Mouse (Mus musculus) forebrain, embryonic 14.5 days (tissue): ENCODE results near the gene Pfkfb3. TPM values are rescaled to one million over a fixed set of nuclear protein-coding genes. Genes with fewer than 3 reads are reported as not detected.

Experiments
- ATAC-seq: fragments of 200-750 bp; cut with Nextera tagmentation; 2 replicates; pipeline ENCODE4 v1.8.0; 2017; ENCODE audit warnings: mild to moderate bottlenecking, moderate library complexity
- DNase-seq: peaks from one replicate; pipeline ENCODE4 v3.0.0-alpha.2; 2015; ENCODE audit warnings: low spot score
- H3K27ac ChIP-seq: fragments of 300-500 bp; sonication (generic); 2 replicates; pipeline ENCODE4 v1.5.1; 2014; ENCODE audit warnings: low read depth, mild to moderate bottlenecking, control low read depth, low read length, moderate library complexity
- H3K27me3 ChIP-seq: fragments of 300-500 bp; sonication (generic); replicated peaks from 2 replicates; pipeline ENCODE4 v1.6.1; 2014; ENCODE audit warnings: low read length, control low read depth, mixed read lengths; ENCODE audit not compliant: control insufficient read depth, insufficient read depth
- H3K36me3 ChIP-seq: fragments of 300-500 bp; sonication (generic); 2 replicates; pipeline ENCODE4 v1.6.1; 2014; ENCODE audit warnings: low read length, control low read depth; ENCODE audit not compliant: control insufficient read depth, insufficient read depth
- H3K4me1 ChIP-seq: fragments of 300-500 bp; sonication (generic); 2 replicates; pipeline ENCODE4 v1.6.1; 2014; ENCODE audit warnings: antibody characterized with exemption, low read length, control low read depth; ENCODE audit not compliant: control insufficient read depth, insufficient read depth
- H3K4me2 ChIP-seq: fragments of 300-500 bp; sonication (generic); 2 replicates; pipeline ENCODE4 v1.6.1; 2014; ENCODE audit warnings: mild to moderate bottlenecking, control low read depth, low read length
- H3K4me3 ChIP-seq: fragments of 300-500 bp; sonication (generic); 2 replicates; pipeline ENCODE4 v1.5.1; 2014; ENCODE audit warnings: low read depth, low read length, control low read depth
- H3K9ac ChIP-seq: fragments of 300-500 bp; sonication (generic); 2 replicates; pipeline ENCODE4 v1.6.1; 2014; ENCODE audit warnings: mild to moderate bottlenecking, low read length, control low read depth, moderate library complexity
- H3K9me3 ChIP-seq: fragments of 300-500 bp; sonication (generic); replicated peaks from 2 replicates; pipeline ENCODE4 v1.6.1; 2016; ENCODE audit warnings: low read length, control low read depth, mixed read lengths; ENCODE audit not compliant: control insufficient read depth
- WGBS: fragments of 180-500 bp; shearing (Covaris S2); extraction: QIAGEN DNeasy Blood & Tissue Kit; methylation state at CpG from one replicate; pipeline ENCODE4 v1.1.7; 2014; 5-methylcytosine and 5-hydroxymethylcytosine counted together
- polyA plus RNA-seq: library from polyadenylated mRNA; unstranded; fragments of >200 nt; fragmentation: Nextera tagmentation; extraction: Ambion mirVana; gene quantifications from 2 replicates; pipeline ENCODE4 v1.2.1, GENCODE M21; 2014

The Pfkfb3 gene
- polyA plus RNA-seq, 1 experiment from 2014 or later = 19.8 TPM

DNA sequence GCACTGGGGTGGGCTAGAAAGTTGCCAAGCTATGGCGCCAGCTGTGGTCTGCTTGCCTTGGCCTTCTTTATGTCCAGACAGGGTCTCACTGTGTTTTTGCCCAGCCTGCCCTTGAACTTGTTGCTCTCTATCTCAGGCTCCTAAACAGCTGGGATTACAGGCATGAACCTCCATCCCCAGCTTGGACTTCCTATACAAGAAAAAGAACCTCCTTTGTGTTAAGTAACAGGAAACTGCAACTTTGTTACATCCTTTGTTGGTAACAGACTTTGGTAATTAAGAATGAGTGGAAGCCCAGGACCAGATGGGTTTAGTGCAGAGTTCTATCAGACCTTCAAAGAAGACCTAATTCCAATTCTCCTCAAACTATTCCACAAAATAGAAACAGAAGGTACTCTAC, 19.8 kb upstream of the Pfkfb3 start:
- DNase-seq (no peak), ATAC-seq (no peak)
- Histone ChIP-seq H3K27ac (no peak overlapping the region), H3K9me3 (no peaks in the 10 kb centered on the region), H3K4me3 (no peak overlapping the region), H3K4me2 (no peak overlapping the region), H3K4me1 (no peaks in the 10 kb centered on the region), H3K36me3 (no peaks in the 10 kb centered on the region), H3K9ac (no peak overlapping the region), H3K27me3 (no peaks in the 10 kb centered on the region)
- 100% methylated on average over 1 of the region's 1 CpGs for WGBS

- H3K27ac ChIP-seq = no peak overlapping the region
- 41% methylated on average over 6 of the region's 6 CpGs for WGBS
- ATAC-seq (no peak), DNase-seq (no peak)
- no peaks in the 10 kb centered on the region for H3K36me3 ChIP-seq
- no peak overlapping the region for H3K9ac ChIP-seq
- H3K27me3 ChIP-seq = no peaks in the 10 kb centered on the region
- H3K4me1 ChIP-seq = no peaks in the 10 kb centered on the region
- H3K9me3 ChIP-seq = no peaks in the 10 kb centered on the region
- H3K4me2 ChIP-seq = no peak overlapping the region
- no peak overlapping the region for H3K4me3 ChIP-seq
Observed at GRCm38 (mm10) chr2:11571004-11571535, 17.2 kb upstream of the Pfkfb3 start.

DNA sequence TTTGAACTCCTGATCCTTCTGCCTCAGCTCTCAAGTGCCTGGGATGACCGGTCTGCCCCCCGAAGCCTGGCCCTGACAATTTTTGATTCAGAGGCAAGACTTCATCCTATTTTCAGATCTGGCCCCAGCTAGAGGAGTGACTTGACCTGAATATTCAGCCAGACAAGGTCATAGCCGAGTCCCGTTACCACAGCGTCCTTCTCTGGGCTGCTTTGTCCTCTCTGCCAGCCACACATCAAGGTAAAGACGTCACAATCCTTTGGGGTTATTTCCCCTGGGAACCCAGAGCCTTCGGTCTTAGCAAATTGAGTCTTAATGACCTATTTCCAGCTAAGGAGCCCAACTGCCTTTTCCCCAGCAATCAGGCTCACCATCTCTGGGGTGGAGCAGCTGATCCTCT, 14.6 kb upstream of the Pfkfb3 start:
- no peak overlapping the region for H3K4me3 ChIP-seq
- no peak overlapping the region for H3K4me2 ChIP-seq
- H3K9me3 ChIP-seq = no peaks in the 10 kb centered on the region
- H3K36me3 ChIP-seq = no peaks in the 10 kb centered on the region
- no peak for ATAC-seq
- no peak overlapping the region for H3K27ac ChIP-seq
- WGBS = 90% methylated on average over 7 of the region's 7 CpGs
- DNase-seq = no peak
- H3K27me3 ChIP-seq = no peaks in the 10 kb centered on the region
- H3K9ac ChIP-seq = no peak overlapping the region
- H3K4me1 ChIP-seq = no peaks in the 10 kb centered on the region

DNA sequence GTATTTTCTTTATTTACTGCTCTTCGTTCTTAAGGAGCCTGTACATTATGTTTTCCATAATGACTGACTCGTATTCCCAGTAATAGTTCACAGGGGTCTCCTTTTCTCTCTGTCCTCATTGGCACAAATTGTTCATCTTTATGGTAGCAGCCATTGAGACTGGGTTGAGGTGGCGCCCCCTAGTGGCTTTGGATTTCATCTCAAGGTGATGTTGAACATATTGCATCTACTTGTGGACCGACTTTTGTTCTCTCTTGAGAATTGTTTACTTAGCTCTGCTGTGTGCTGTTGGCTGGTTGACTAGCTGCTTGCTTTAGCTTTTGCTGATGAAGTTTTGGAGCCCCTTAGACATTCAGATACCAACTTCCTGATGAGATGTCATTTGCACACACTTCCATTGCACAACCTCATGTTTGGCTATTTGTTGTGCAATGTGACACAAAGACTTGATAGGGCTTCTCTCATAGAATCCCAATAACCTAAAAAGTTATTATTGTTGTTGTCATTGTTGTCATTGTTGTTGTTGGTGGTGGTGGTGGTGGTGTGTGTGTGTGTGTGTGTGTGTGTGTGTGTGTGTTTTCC, 14.0 kb upstream of the Pfkfb3 start:
- no peaks in the 10 kb centered on the region for H3K4me1 ChIP-seq

GRCm38 (mm10) chr2:11566898-11567297, 13.0 kb upstream of the Pfkfb3 start:
- Histone ChIP-seq H3K4me2 (no peak overlapping the region), H3K4me3 (no peak overlapping the region), H3K27ac (no peak overlapping the region), H3K9ac (no peak overlapping the region), H3K9me3 (no peaks in the 10 kb centered on the region), H3K27me3 (no peaks in the 10 kb centered on the region), H3K36me3 (no peaks in the 10 kb centered on the region), H3K4me1 (no peaks in the 10 kb centered on the region)
- DNase-seq (no peak), ATAC-seq (no peak)
- 88% methylated on average over 3 of the region's 3 CpGs for WGBS

More for the DNA sequence above, 14.0 kb upstream of the Pfkfb3 start:
- DNase-seq = no peak
- Histone ChIP-seq H3K9me3 (no peaks in the 10 kb centered on the region), H3K27ac (no peak overlapping the region), H3K4me3 (no peak overlapping the region), H3K36me3 (no peaks in the 10 kb centered on the region), H3K27me3 (no peaks in the 10 kb centered on the region), H3K4me2 (no peak overlapping the region), H3K9ac (no peak overlapping the region)
- WGBS = 61% methylated on average over 4 of the region's 4 CpGs
- ATAC-seq = no peak

DNA sequence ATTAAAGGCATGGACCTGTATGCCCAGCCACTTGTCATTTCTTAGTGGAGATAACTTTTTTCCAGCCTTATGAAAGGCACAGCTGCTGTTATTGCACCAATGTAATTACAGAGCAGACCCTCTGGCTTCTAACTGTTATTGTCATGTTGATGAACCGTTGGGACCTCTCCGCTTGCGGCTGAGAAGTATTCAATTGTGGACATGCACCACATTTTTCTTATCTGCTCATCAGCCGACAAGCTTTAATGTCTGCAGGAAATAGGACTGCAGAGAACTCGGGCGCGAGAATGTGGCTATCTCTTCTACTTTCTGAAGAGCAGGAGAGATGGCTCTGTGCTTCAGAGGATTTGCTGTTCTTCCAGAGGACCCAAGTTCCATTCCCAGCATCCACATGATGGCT, 12.4 kb upstream of the Pfkfb3 start:
- Histone ChIP-seq H3K4me2 (no peak overlapping the region), H3K4me1 (no peaks in the 10 kb centered on the region), H3K36me3 (no peaks in the 10 kb centered on the region), H3K27ac (no peak overlapping the region), H3K27me3 (no peaks in the 10 kb centered on the region), H3K9me3 (no peaks in the 10 kb centered on the region), H3K4me3 (no peak overlapping the region), H3K9ac (no peak overlapping the region)
- 74% methylated on average over 7 of the region's 7 CpGs for WGBS
- DNase-seq (no peak), ATAC-seq (no peak)

DNA sequence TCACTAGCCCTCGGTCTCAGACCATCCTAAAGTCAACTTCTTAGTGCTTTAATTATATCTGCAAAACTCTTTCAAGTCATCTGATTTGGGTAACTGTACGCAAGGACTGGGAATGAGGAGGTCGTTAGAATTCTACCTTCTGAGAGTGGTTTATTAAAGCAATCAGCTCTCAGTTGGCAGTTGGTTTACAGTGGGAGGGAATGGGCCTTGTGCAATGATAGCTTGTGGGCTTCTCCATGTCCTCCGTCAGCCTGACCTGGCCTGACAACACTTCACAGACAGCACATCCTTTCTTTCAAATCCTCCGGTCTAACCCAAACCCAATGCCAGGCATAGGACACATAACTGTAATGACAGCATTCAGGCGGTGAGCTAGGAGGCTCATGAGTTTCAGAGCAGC, 10.9 kb upstream of the Pfkfb3 start:
- H3K36me3 ChIP-seq = no peaks in the 10 kb centered on the region
- no peak overlapping the region for H3K9ac ChIP-seq
- H3K9me3 ChIP-seq = no peaks in the 10 kb centered on the region
- no peak for ATAC-seq
- H3K4me1 ChIP-seq = no peaks in the 10 kb centered on the region
- H3K27ac ChIP-seq = no peak overlapping the region
- no peak overlapping the region for H3K4me2 ChIP-seq
- WGBS = 83% methylated on average over 6 of the region's 6 CpGs
- no peaks in the 10 kb centered on the region for H3K27me3 ChIP-seq
- no peak for DNase-seq
- H3K4me3 ChIP-seq = no peak overlapping the region

GRCm38 (mm10) chr2:11563256-11563655, 9.4 kb upstream of the Pfkfb3 start:
- H3K4me2 ChIP-seq = no peak overlapping the region
- no peak overlapping the region for H3K9ac ChIP-seq
- H3K36me3 ChIP-seq = no peaks in the 10 kb centered on the region
- no peak for ATAC-seq
- no peaks in the 10 kb centered on the region for H3K27me3 ChIP-seq
- H3K4me3 ChIP-seq = no peak overlapping the region
- DNase-seq = no peak
- no peaks in the 10 kb centered on the region for H3K4me1 ChIP-seq
- H3K9me3 ChIP-seq = no peaks in the 10 kb centered on the region
- no peak overlapping the region for H3K27ac ChIP-seq
- 92% methylated on average over 17 of the region's 17 CpGs for WGBS

DNA sequence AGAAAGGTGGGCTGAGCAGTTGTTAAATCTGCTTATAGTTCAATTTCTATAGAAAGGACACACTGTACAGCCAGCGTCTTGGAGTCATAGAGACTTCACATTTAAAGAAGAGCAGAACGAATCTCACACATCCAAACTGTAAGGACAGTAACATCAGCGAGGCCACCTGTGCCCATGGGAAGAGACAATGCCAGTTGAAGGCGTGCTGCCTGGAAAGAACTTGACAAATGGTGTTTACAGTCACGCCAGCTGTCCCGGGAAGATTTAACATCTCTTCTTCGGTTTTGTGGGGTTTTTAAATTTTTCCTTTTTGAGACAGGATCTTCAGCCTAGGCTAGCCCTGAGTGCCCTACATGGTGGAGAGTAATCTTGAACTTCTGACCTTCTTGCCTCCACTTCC, 4.8 kb upstream of the Pfkfb3 start:
- DNase-seq (no peak), ATAC-seq (no peak)

More for the DNA sequence above, 4.8 kb upstream of the Pfkfb3 start:
- Histone ChIP-seq H3K9ac (no peak overlapping the region), H3K4me3 (no peak overlapping the region), H3K4me1 (no peaks in the 10 kb centered on the region), H3K27me3 (peaks cover 4% of the 10 kb centered on the region; the same call in 1 of the 2 replicates), H3K9me3 (no peaks in the 10 kb centered on the region), H3K36me3 (no peaks in the 10 kb centered on the region), H3K4me2 (no peak overlapping the region), H3K27ac (no peak overlapping the region)
- 85% methylated on average over 7 of the region's 7 CpGs for WGBS
